Mouse (Mus musculus) adrenal gland, postnatal 10 days (tissue): Measurements from ENCODE around the gene Ttc27. TPM values are rescaled to one million over a fixed set of nuclear protein-coding genes. Genes with fewer than 3 reads are reported as not detected.

ENCODE experiments used
- DNase-seq: peaks from one replicate; pipeline ENCODE4 v3.0.0; 2021; ENCODE audit warnings: mixed read lengths
- total RNA-seq, 2 experiments: library from RNA; stranded (reverse); gene quantifications; 2 replicates each; pipeline ENCODE4 v1.2.3; 2021

Ttc27 gene
- total RNA-seq, 2 experiments from 2014 or later = 21.6 to 26.2 TPM

- no peak for DNase-seq
Measured at GRCm38 (mm10) chr17:74753628-74754104, 36.1 kb downstream of the Ttc27 start.

GRCm38 (mm10) chr17:74754369-74755118, 37.0 kb downstream of the Ttc27 start:
- no peak for DNase-seq

- DNase-seq = no peak
Measured at GRCm38 (mm10) chr17:74769390-74769811, 51.9 kb downstream of the Ttc27 start.

- DNase-seq = no peak
Measured at GRCm38 (mm10) chr17:74772364-74772763, 54.8 kb downstream of the Ttc27 start.

GRCm38 (mm10) chr17:74773556-74773955, 56.0 kb downstream of the Ttc27 start:
- DNase-seq = no peak

GRCm38 (mm10) chr17:74780133-74780532, 62.6 kb downstream of the Ttc27 start:
- DNase-seq = no peak

- DNase-seq = no peak
Measured at GRCm38 (mm10) chr17:74780627-74781026, 63.1 kb downstream of the Ttc27 start.

- DNase-seq = no peak
Measured at GRCm38 (mm10) chr17:74781911-74782310, 64.4 kb downstream of the Ttc27 start.

- DNase-seq = no peak
Measured at GRCm38 (mm10) chr17:74785586-74785985, 68.1 kb downstream of the Ttc27 start.

- DNase-seq = no peak
Measured at GRCm38 (mm10) chr17:74786198-74786734, 68.7 kb downstream of the Ttc27 start.

GRCm38 (mm10) chr17:74796023-74796699, 78.6 kb downstream of the Ttc27 start:
- DNase-seq = no peak

GRCm38 (mm10) chr17:74799865-74800264, 82.3 kb downstream of the Ttc27 start:
- DNase-seq = no peak

- DNase-seq = no peak
Measured at GRCm38 (mm10) chr17:74802765-74803164, 85.2 kb downstream of the Ttc27 start.

GRCm38 (mm10) chr17:74803835-74804234, 86.3 kb downstream of the Ttc27 start:
- no peak for DNase-seq

GRCm38 (mm10) chr17:74804321-74804930, 86.9 kb downstream of the Ttc27 start:
- no peak for DNase-seq

- no peak for DNase-seq
Measured at GRCm38 (mm10) chr17:74807509-74808248, 90.1 kb downstream of the Ttc27 start.

- no peak for DNase-seq
Measured at GRCm38 (mm10) chr17:74808330-74808729, 90.8 kb downstream of the Ttc27 start.

- DNase-seq = peak; percentile 27
Measured at GRCm38 (mm10) chr17:74808901-74809300, 91.4 kb downstream of the Ttc27 start.

GRCm38 (mm10) chr17:74810892-74811625, 93.5 kb downstream of the Ttc27 start:
- DNase-seq = peak; percentile 60

- DNase-seq = no peak
Measured at GRCm38 (mm10) chr17:74819711-74820110, 102.2 kb downstream of the Ttc27 start.

GRCm38 (mm10) chr17:74830851-74831250, 113.3 kb downstream of the Ttc27 start:
- no peak for DNase-seq
